Mouse (Mus musculus) cerebellum, adult 11 months (tissue): ENCODE results near the gene Eps8l3.

Source experiments
- DNase-seq: peaks from one replicate; pipeline ENCODE4 v3.0.0; 2022

Eps8l3 gene

DNA sequence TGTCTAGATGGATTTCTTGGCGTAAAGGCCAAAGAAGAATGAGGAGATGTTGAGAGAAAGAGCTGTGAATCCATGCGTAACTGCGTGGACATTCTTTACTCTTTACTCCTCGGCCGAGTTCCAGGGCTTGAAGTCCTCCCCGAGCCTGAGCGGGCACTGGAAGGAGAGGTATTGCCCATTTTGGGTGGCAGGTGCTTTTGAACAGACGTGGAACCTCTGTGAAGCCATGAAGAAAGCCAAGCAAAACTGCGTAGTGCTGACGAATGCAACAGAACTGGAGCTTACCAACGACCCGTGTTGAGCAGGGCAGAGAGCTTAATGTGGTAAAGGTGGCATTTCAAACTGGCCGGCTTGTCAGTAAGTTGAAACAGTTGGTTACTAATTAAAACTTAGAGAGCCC is 21.7 kb downstream of the Eps8l3 start:
- no peak for DNase-seq

DNA sequence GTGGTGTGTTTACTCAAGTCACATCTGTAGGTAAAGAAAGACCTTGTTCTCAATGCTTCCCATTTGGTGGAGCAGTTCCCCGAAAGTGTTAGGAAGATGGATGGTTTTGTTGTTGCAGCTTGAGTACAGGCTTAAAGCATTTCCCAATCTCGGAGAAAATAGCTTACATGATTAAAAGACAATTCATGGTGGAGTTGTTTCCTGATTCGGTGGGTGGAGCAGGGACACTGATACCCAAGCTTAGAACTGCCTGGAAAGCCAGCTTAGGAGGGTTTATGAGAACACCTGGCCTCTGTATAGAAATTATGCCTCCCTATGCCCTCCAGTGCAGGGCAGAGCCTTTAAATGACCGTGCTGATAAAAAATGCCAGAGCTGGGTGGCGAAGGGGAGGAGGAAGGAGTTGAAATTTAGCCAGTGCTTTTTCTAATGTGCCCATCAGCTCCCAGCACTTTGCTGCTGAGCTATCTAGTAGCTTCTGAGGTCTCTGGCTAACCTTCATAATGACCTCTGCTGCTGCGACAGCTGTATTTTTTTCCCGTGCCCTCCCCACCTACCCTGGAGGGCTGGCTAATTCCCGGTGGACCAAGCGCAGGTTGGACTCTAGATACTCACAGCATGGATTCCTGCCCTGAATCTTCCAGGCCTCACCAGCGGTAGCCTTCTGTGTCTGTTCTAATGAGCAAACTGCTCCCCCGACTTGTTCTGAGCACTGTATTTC is 24.1 kb downstream of the Eps8l3 start:
- no peak for DNase-seq

DNA sequence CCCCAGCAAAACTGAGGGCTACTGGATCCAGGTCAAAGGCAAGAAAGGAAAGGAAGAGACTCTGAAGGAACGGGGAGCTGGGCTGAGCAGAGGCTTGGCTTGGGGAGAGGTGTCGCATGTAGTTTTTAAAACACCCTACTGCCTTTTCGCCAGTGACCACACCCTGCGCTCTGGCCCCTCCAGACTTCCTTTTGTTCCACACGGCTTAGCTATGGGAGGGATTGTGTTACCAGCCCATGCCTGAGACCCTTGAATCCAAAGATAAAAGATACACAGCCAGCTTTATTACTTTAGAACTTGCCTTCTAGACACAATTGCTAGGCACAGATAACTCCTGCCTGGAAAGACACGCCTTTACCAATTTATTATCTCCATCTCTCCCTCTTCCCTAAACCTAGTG is 28.9 kb downstream of the Eps8l3 start:
- no peak for DNase-seq

DNA sequence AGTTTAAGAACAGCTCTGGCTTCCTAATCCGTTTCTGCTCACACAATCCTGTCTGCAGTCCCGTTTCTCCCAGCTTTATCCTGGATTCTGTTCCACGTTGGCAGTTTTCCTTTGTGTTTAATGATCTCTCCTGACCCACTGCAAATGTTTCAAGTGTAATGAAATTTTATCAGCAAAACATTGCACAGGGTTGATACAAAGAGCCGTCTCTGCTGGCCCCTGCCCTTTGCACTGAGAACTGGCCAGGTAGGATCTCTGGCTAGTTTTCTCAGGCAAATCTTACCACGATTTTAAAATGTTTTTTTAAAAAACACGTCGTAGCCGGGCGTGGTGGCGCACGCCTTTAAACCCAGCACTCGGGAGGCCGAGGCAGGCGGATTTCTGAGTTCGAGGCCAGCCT is 39.6 kb downstream of the Eps8l3 start:
- DNase-seq = no peak

DNA sequence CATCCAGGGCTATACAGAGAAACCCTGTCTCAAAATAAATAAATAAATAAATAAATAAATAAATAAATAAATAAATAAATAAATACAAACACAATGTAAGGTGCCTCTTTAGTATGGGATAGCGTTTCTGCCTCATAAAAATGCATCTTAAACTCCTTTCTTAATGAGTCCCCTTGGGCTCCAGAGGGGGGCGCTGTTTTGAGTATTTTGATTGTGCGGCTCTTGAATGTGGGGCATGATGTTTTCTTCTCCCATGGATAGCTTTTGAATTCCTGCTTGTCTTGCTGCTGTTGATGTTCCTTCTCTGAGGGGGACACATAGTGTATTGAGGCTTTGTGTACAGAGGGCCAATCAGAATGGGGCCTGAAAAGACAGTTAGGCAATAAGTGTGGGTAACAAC is 40.1 kb downstream of the Eps8l3 start:
- no peak for DNase-seq

DNA sequence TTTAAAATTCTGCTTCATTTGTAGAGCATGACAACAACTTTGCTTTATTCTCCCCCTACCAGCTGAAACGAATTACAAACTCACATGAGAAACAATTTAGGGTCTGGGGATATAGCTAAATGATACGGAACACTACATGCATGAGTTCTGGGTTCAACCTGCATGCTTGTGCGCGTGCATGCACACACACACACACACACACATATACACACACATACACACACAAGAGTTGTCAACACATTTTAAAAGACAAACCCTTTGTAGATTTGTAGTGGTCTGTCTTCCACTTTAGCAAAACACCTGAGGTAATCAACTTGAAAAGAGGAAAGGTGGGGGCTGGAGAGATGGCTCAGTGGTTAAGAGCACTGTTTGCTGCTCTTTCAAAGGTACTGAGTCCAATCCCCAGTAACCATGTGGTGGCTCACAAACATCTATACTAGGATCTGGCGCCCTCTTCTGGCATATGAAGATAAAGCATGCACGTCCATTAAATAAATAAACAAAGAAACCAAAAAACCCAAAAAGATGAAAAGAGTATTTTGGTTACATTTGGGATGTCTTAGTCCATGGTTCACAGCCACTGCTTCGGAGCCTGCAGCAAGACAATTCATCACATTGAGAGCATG is 40.9 kb downstream of the Eps8l3 start:
- peak; percentile 42 for DNase-seq

DNA sequence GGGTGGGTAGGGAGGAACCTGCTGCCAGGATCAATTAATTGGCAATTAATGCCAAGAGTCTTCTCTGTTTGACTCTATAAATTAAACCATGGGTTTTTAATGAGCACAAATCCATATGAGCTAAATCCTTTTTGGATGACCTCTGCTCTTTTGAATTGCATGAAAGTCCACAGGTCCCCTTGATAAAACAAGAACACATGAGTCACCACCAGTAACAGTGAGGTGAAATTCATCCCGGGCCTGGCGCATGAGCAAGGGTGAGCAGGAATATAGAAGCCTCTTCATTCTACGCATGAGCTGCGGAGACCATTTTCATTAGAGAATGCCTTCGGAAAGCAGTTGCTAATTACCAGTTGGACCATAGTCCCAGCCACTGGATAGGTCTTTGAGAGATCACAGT is 43.3 kb downstream of the Eps8l3 start:
- DNase-seq = no peak

DNA sequence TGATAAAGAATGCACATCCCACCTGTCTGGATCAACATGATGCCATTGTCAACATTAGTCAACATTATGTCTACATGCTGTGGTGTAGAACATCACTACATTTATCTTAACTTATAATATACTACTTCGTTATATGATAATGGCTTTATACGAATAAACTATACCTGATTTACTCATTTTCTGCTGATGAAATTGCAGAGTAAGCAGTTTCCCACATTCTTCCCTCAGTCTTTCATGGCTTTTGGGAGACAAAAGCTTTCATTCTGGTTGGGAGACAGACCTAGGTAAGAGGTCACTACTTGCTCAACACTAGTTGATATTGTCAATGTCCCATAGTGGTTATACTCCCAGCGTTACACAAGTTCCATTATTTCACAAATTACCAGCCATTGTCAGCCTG is 48.3 kb downstream of the Eps8l3 start:
- no peak for DNase-seq

DNA sequence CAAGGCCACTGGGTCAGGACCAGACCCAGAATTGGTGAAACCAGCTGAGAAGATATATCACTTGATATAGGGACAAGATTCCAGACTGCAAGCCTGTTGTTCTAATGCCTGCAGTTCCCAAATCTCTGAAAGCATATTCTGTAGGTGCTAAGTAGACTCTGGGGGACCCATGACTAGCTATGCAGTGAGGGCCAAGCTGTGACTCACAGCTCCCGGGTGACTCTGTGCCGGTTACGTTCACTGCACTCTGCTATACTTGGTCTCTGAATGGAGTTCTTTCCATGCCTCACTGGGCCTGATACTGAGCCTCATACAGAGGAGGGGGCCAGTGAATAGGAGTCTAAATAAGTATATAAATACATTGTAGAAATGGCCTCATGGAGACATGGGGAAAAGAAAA is 50.8 kb downstream of the Eps8l3 start:
- DNase-seq = no peak

DNA sequence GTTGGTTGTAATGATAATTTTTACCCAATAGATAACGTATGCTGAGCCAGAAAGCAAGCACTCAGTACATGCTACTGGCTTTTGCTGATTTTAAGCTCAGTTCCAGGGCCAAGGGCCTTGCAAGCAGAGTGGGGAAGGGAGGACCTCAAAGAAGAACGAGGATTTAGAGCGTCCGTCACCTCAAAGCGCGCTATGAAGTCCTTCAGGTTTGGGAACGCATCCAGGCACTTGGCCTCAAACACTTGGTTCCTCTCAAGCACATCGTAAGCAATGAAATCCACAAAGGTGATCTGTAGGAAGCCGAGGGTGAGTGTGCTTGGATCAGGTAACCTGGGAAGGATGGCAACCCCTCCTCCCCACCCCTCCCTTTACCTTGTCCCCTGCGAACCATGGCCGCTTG is 51.7 kb downstream of the Eps8l3 start:
- no peak for DNase-seq

DNA sequence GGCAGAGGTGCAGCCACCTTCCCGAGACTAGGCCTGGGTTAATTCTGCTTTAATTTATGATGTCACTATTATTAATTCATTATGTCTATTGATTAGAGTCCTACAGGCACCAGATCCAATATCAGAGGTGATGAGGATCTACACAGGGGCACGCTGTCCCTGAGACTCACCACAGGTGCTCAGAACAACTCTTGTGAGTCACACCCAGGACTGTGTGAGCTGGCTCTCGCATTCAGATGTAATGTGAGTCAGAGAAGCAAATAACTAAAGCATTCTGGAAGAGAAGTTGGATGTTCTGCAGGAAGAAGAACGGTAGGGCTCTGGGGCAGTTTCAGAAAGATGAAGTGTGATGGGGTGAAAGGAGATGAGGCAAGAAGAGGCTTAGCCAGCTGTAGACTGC is 52.2 kb downstream of the Eps8l3 start:
- DNase-seq = no peak

DNA sequence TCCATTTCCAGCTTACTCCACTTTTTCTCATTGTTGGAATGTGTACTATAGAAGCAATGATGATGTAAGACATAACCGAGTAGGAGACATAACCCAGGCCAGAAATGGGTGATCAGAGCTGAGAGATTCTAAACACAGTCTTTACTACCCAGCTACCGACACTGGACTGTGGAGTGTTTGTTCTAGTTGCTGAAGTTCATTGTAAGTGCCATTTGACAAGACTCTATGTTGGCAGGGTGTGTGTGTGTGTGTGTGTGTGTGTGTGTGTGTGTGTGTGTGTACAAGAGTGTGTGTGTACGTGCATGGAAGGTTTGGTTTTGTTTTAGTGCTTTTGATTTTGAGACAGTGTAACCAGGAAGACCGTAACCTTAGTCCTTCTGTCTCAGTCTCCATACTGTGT is 52.7 kb downstream of the Eps8l3 start:
- DNase-seq = no peak

DNA sequence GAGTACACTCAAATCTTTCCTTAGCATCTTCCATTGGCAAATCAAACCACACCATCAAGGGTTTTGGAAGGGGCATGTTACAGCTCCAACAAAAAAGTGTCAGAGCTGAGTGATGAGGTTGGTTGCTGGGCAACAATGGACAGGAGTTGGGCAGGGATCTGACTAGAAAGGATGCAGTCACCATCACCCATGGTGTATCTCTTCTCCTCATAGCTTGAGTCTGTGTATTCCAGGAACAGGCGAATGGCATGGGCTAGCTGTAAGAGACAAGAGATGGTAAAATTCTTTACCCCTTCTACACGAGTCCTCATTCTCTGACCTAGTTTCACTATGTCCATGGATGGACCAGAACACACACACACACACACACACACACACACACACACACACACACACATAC is 54.1 kb downstream of the Eps8l3 start:
- DNase-seq = no peak

DNA sequence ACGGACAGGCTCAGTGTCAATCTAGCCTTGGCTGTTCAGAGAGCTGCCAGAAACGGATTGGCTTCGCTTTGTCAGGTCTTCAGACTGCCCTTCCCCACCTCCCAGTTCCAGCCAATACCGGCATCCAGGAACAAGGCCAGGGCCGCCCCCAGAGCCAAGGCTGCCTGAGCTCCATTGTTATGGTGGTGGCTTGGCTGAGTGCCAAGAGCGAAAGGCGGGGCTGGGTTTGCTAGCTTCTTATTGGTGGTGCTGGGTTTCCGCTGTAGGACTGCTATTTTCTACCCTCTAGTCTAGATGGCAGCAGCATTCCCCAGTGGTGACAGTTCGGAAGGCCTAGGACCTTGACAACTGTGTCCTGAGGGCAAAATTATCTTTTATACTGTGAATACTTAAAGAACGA is 54.6 kb downstream of the Eps8l3 start, which contains the start of gene Gstm7:
Gene Gstm7, minus strand, starts transcription at position 148 of the 400 bp plus-strand sequence.
- peak; percentile 90 for DNase-seq

DNA sequence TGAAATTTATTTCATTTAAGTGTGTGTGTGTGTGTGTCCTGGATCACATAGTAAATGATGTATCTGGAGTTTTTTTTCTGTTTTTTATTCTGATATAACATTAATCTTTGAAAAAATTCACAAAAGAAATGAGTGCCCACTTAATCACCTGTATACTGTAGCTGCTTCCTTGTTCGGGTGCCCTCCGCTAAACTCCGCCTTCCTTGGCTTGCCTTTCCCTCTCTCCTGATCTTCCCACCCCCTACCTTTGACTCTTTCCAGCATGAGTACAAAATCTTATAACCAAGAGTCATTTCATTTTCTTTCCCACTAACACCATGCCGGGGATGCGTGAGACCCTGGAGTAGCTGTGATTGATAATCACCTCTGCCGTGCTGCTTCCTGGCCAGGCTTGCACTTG is 55.1 kb downstream of the Eps8l3 start:
- no peak for DNase-seq

DNA sequence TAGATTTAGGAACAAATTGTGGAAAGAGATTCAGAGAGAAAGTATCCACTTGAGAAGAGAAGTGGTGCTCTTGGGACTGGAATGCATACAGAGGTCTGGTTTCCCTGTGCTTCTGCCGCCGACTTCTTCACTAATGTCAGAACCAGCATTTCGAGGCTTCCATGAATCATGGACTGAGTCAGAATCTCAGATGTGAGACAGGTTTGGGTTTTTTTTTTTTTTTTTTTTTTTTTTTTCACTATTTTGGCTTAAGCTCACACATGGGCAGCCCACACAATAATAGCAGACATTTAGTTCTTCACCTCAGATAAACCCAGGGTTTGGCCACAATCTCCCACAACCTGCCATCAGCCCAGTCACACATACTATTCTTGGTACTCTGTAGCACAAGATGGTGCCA is 58.2 kb downstream of the Eps8l3 start:
- no peak for DNase-seq

DNA sequence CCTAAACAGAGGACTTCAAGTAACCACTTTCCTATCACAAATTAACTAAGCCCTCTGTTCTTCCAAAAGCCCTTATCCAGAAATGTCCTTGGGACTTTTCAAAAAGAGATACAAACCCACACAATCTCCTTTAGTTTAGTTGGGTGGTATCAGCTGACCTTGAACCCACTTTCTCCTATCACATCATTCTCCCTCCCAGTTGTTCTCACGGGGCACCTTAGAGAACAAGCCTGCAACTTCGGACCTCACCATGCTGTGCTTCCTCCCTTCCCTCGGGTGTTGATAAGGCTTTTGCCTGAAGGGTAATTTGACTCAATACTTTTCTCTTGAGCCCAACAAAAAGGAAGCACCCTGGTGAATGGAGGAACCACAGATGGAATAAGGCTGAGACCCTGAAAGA is 58.9 kb downstream of the Eps8l3 start:
- no peak for DNase-seq

DNA sequence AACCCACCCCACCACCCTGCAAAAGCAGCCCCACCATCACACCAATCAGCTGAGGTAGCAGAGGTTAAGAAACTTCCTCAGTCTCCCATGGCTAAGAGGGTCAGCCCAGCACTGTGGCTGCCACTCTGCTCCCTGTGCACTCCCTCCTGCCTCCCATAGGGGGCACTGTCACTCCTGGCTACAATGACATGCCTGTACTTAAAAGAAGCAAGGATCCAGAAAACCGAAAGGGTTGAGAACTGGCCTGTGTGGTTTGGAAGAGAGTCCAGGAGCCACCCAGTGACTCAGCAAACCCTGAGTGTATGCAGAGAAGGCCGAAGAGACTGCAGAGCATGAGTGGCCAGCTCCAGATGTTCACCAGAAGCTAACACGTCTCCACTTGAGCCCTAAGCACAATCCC is 62.4 kb downstream of the Eps8l3 start:
- DNase-seq = peak; percentile 22

DNA sequence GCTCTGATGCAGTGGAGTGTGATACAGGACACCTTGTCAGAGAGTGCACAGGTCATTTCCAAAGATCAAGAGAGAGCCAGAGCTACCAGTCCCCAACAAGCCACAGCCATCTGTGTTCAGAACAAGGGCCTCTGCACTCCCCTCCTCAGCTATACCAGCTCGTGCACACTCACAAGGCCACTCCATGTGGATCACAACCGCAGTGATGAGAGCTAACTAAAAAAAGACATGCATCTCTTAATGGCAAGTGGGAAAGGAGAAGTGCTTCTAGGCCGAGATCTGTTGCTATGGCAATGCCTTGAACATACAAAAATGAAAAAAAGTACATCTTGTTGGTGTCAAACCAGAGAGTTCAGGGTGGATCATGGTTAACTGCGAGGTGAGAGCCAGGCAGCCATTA is 62.8 kb downstream of the Eps8l3 start:
- no peak for DNase-seq

DNA sequence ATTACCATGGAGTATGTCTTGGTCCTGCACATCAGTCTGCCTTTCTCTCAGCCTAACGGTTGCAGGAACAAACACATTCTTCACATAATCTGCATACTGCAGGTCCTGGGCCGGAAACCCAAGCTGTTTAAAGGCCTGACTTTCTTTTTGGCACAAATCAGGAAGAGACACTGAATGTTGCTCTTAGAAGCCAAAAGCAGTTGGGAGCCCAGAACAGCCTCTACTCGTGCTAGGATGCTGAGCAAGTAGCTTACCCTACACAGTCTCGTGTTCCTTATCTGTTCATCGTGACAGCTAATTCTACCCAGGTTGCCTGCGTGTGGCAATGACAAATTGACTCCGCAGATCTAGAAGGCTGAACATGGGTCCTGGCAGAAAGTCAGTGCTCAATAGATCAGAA is 63.5 kb downstream of the Eps8l3 start:
- no peak for DNase-seq

DNA sequence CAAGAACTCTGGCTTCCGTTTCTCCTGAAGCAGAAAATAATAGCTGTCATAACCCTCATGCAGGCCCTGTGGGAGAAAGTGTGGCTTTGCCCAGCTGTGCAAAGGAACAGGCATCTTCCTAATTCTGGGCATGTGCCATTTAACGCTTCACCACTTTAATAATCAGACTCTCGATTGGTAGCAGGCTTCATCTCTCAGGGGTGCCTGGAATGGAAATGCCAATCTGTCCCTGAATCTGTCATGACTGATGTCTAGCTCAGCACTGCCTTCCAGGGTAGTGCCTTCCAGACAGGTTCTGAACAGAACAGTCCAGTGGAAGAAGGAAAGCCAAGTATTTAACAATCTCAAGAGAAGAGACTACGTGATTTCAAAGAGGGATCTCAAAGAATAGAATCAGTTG is 64.2 kb downstream of the Eps8l3 start:
- no peak for DNase-seq
